Comparison of ENCODE assay signal across 9 mouse cellular contexts in genomic region chr16:33950830-33951229, GRCm38 (mm10). TPM values are rescaled to one million over a fixed set of nuclear protein-coding genes. Genes with fewer than 3 reads are reported as not detected.
DNase-seq lines count a peak whose midpoint lies in the region; ATAC-seq and TF ChIP-seq lines count a peak whose summit lies in the region.
"Had no signal": no experiment of that assay in that cellular context is flagged by ENCODE, and none has a peak within 500 bp of the region (broad histone marks: within the 10 kb centered on the region; RNA-seq: fewer than 3 reads in every experiment).

No protein-coding gene starts in this region.

- DNase-seq in brain, adult 2 months (ENCODE audit: low read depth, low spot score), result peak; percentile 88
- peak; percentile 43 for DNase-seq in fat pad, adult 2 months (ENCODE audit: extremely low read depth, low read depth, low spot score)
- peak; percentile 79 for DNase-seq in heart, postnatal 0 days (ENCODE audit: low spot score)
- DNase-seq in kidney, postnatal 25 days, result peak; percentile 89 to 96
- peak; percentile 50 for DNase-seq in liver, embryonic 13.5 days
- DNase-seq in natural killer cell, adult 2 months (ENCODE audit: low spot score in 2 of 2), result peak; percentile 44 to 72

- no peak overlapping the region for H3K4me2 ChIP-seq in heart, postnatal 0 days (ENCODE audit: low read depth, low read length)
- H3K4me2 ChIP-seq in liver, embryonic 13.5 days, result no peak overlapping the region
- H3K4me2 ChIP-seq in stomach, embryonic 14.5 days (replicated peaks; ENCODE audit: low read depth, low read length), result no peak overlapping the region

- H3K4me1 ChIP-seq in heart, postnatal 0 days (ENCODE audit: control insufficient read depth, insufficient read depth), result peaks cover 4% of the 10 kb centered on the region; the same call in 1 of the 2 replicates
- H3K4me1 ChIP-seq in liver, embryonic 13.5 days (replicated peaks), result peaks cover 30% of the 10 kb centered on the region
- H3K4me1 ChIP-seq in stomach, embryonic 14.5 days (ENCODE audit: control insufficient read depth, insufficient read depth, low read length), result no peaks in the 10 kb centered on the region

- H3K4me3 ChIP-seq in heart, postnatal 0 days (ENCODE audit: low read depth, low read length), result no peak overlapping the region
- no peak overlapping the region for H3K4me3 ChIP-seq in liver, embryonic 13.5 days (replicated peaks)
- H3K4me3 ChIP-seq in stomach, embryonic 14.5 days (ENCODE audit: low read depth, low read length), result no peak overlapping the region
- H3K4me3 ChIP-seq: erythroblast, embryonic 14.5 days had no signal

- peak; percentile 99 for TF ChIP-seq CTCF in heart, postnatal 0 days (IDR thresholded peaks at IDR 0.05; ENCODE audit: low read depth)

- H3K27ac ChIP-seq in heart, postnatal 0 days (ENCODE audit: low read depth), result no peak overlapping the region
- no peak overlapping the region for H3K27ac ChIP-seq in liver, embryonic 13.5 days
- no peak overlapping the region for H3K27ac ChIP-seq in stomach, embryonic 14.5 days (ENCODE audit: low read length)

- TF ChIP-seq EP300 in heart, postnatal 0 days (IDR thresholded peaks at IDR 0.05; ENCODE audit: low read depth), result no peak

- H3K9me3 ChIP-seq in heart, postnatal 0 days (replicated peaks; ENCODE audit: control insufficient read depth, low read length), result no peaks in the 10 kb centered on the region
- H3K9me3 ChIP-seq in liver, embryonic 13.5 days (replicated peaks), result no peaks in the 10 kb centered on the region
- no peaks in the 10 kb centered on the region for H3K9me3 ChIP-seq in stomach, embryonic 14.5 days (ENCODE audit: control insufficient read depth, low read depth, low read length)

- ATAC-seq in CD4-positive, CD25-positive, alpha-beta regulatory T cell, adult 4 months, result peak; percentile 79
- peak; percentile 64 for ATAC-seq in heart, postnatal 0 days (ENCODE audit: insufficient read depth, low read depth)
- ATAC-seq in liver, embryonic 13.5 days (ENCODE audit: low read depth), result peak; percentile 58
- ATAC-seq in stomach, embryonic 14.5 days (ENCODE audit: insufficient number of reproducible peaks, insufficient read depth, low FRiP score, low read depth), result peak; percentile 46; the same call in 1 of the 2 replicates

- H3K36me3 ChIP-seq in heart, postnatal 0 days (replicated peaks; ENCODE audit: control insufficient read depth, insufficient read depth, low read length), result peaks cover 58% of the 10 kb centered on the region
- H3K36me3 ChIP-seq in liver, embryonic 13.5 days, result peaks cover 38% of the 10 kb centered on the region
- peaks cover 24% of the 10 kb centered on the region for H3K36me3 ChIP-seq in stomach, embryonic 14.5 days (ENCODE audit: control insufficient read depth, insufficient read depth, low read length)

- H3K9ac ChIP-seq in heart, postnatal 0 days (replicated peaks; ENCODE audit: low read depth, low read length), result no peak overlapping the region
- H3K9ac ChIP-seq in liver, embryonic 13.5 days, result no peak overlapping the region
- H3K9ac ChIP-seq in stomach, embryonic 14.5 days (replicated peaks; ENCODE audit: low read depth, low read length), result no peak overlapping the region

- 31% methylated on average over 4 of the region's 4 CpGs for WGBS in heart, postnatal 0 days
- 21% methylated on average over 4 of the region's 4 CpGs for WGBS in liver, embryonic 13.5 days (ENCODE audit: insufficient replicate concordance)
- 20% methylated on average over 4 of the region's 4 CpGs for WGBS in stomach, embryonic 14.5 days

- no peaks in the 10 kb centered on the region for H3K27me3 ChIP-seq in heart, postnatal 0 days (ENCODE audit: control insufficient read depth, insufficient read depth, low read length)
- no peaks in the 10 kb centered on the region for H3K27me3 ChIP-seq in liver, embryonic 13.5 days
- no peaks in the 10 kb centered on the region for H3K27me3 ChIP-seq in stomach, embryonic 14.5 days (ENCODE audit: control insufficient read depth, insufficient read depth, low read length)

RNA-seq across cellular contexts. Expression of gene Umps, which starts 16.0 kb away (rescaled TPM):
- 10 to 100 TPM; 29.8 to 35.1 TPM for polyA plus RNA-seq in CD4-positive, CD25-positive, alpha-beta regulatory T cell, adult 4 months (2017; shearing (Covaris generic))
- total RNA-seq in heart, postnatal 0 days (2014; rRNA removed; ENCODE audit: low replicate concordance), result 14.3 and 15.0 TPM in 2 replicates
- polyA plus RNA-seq in heart, postnatal 0 days (2015; fragmentation: Nextera tagmentation; extraction: Ambion mirVana), result 12.5 and 12.6 TPM in 2 replicates
- polyA plus RNA-seq in liver, embryonic 13.5 days (2015; fragmentation: Nextera tagmentation; extraction: Ambion mirVana), result 51.1 and 58.1 TPM in 2 replicates
- polyA plus RNA-seq in stomach, embryonic 14.5 days (2014; fragmentation: Nextera tagmentation; extraction: Ambion mirVana), result 62.9 and 65.7 TPM in 2 replicates
